Mouse (Mus musculus) limb, embryonic 10.5 days (tissue): ENCODE data around the gene Dnajc5g. TPM values are rescaled to one million over a fixed set of nuclear protein-coding genes. Genes with fewer than 3 reads are reported as not detected.

ENCODE experiments used
- DNase-seq: peaks from one replicate; pipeline ENCODE4 v3.0.0-alpha.2; 2017; ENCODE audit warnings: low spot score
- H3K27ac ChIP-seq: fragments of 300-500 bp; sonication (generic); 2 replicates; pipeline ENCODE4 v1.5.1; 2016; ENCODE audit warnings: mild to moderate bottlenecking
- H3K27me3 ChIP-seq: fragments of 300-500 bp; sonication (generic); 2 replicates; pipeline ENCODE4 v1.6.1; 2016; ENCODE audit warnings: low read depth, mild to moderate bottlenecking; ENCODE audit not compliant: poor library complexity, severe bottlenecking
- H3K36me3 ChIP-seq: fragments of 300-500 bp; sonication (generic); 2 replicates; pipeline ENCODE4 v1.6.1; 2016; ENCODE audit warnings: mild to moderate bottlenecking, moderate library complexity
- H3K4me1 ChIP-seq: fragments of 300-500 bp; sonication (generic); 2 replicates; pipeline ENCODE4 v1.6.1; 2016
- H3K4me3 ChIP-seq: fragments of 300-500 bp; sonication (generic); 2 replicates; pipeline ENCODE4 v1.5.1; 2016; ENCODE audit warnings: mild to moderate bottlenecking, moderate library complexity
- H3K9me3 ChIP-seq: fragments of 300-500 bp; sonication (generic); replicated peaks from 2 replicates; pipeline ENCODE4 v1.6.1; 2016; ENCODE audit warnings: mild to moderate bottlenecking
- WGBS: fragments of 180-500 bp; shearing (Covaris S2); methylation state at CpG from one replicate; pipeline ENCODE4 v1.1.7; 2016; 5-methylcytosine and 5-hydroxymethylcytosine counted together
- polyA plus RNA-seq: library from polyadenylated mRNA; unstranded; fragments of >200 nt; fragmentation: Nextera tagmentation; extraction: Ambion mirVana; gene quantifications from 2 replicates; pipeline ENCODE4 v1.2.1, GENCODE M21; 2016

Dnajc5g gene
- polyA plus RNA-seq, 1 experiment from 2014 or later: not detected

- no peak for DNase-seq
- no peak overlapping the region for H3K4me3 ChIP-seq
- H3K36me3 ChIP-seq: no peaks in the 10 kb centered on the region
- 0 out of 2 replicates have a peak, but pooled peaks cover 4% of the 10 kb centered on the region for H3K4me1 ChIP-seq
- 58% methylated on average over 2 of the region's 2 CpGs for WGBS
- no peaks in the 10 kb centered on the region for H3K27me3 ChIP-seq
- no peaks in the 10 kb centered on the region for H3K9me3 ChIP-seq
- no peak overlapping the region for H3K27ac ChIP-seq
Measured at GRCm38 (mm10) chr5:31123481-31123880, 17.4 kb downstream of the Dnajc5g start.

- H3K9me3 ChIP-seq: no peaks in the 10 kb centered on the region
- H3K27ac ChIP-seq: no peak overlapping the region
- H3K4me3 ChIP-seq: no peak overlapping the region
- H3K27me3 ChIP-seq: 0 out of 2 replicates have a peak, but pooled peaks cover 5% of the 10 kb centered on the region
- no peak for DNase-seq
- H3K4me1 ChIP-seq: 0 out of 2 replicates have a peak, but pooled peaks cover 4% of the 10 kb centered on the region
- H3K36me3 ChIP-seq: no peaks in the 10 kb centered on the region
- 34% methylated on average over 5 of the region's 5 CpGs for WGBS
Measured at GRCm38 (mm10) chr5:31126050-31126449, 20.0 kb downstream of the Dnajc5g start.

GRCm38 (mm10) chr5:31136730-31137424 is 30.8 kb downstream of the Dnajc5g start:
- Histone ChIP-seq H3K36me3 (peaks cover 7% of the 10 kb centered on the region), H3K27ac (no peak overlapping the region), H3K4me3 (peak overlapping the region; percentile 34), H3K9me3 (no peaks in the 10 kb centered on the region), H3K4me1 (peaks cover 25% of the 10 kb centered on the region), H3K27me3 (peaks cover 77% of the 10 kb centered on the region)
- under 1% methylated on average over 33 of the region's 33 CpGs for WGBS
- DNase-seq: peak; percentile 51

GRCm38 (mm10) chr5:31137658-31138057 is 31.6 kb downstream of the Dnajc5g start:
- DNase-seq: peak; percentile 39
- Histone ChIP-seq H3K9me3 (no peaks in the 10 kb centered on the region), H3K4me1 (peaks cover 25% of the 10 kb centered on the region), H3K27ac (no peak overlapping the region), H3K4me3 (peak overlapping the region; percentile 34), H3K36me3 (peaks cover 9% of the 10 kb centered on the region), H3K27me3 (peaks cover 74% of the 10 kb centered on the region)
- WGBS: 2% methylated on average over 13 of the region's 13 CpGs

GRCm38 (mm10) chr5:31138241-31138967 is 32.3 kb downstream of the Dnajc5g start, which contains the start of gene Ucn:
TSS of gene Ucn (minus strand) at chr5:31138829.
- WGBS: 3% methylated on average over 52 of the region's 52 CpGs

GRCm38 (mm10) chr5:31138968-31139425 is 32.9 kb downstream of the Dnajc5g start:
- Histone ChIP-seq H3K9me3 (no peaks in the 10 kb centered on the region), H3K27ac (no peak overlapping the region), H3K36me3 (peaks cover 15% of the 10 kb centered on the region), H3K4me1 (peaks cover 25% of the 10 kb centered on the region), H3K4me3 (no peak overlapping the region), H3K27me3 (peaks cover 65% of the 10 kb centered on the region)
- DNase-seq: peak; percentile 58
- WGBS: 18% methylated on average over 9 of the region's 9 CpGs

More at GRCm38 (mm10) chr5:31138241-31138967, 32.3 kb downstream of the Dnajc5g start, which contains the start of gene Ucn:
- H3K4me1 ChIP-seq: peaks cover 25% of the 10 kb centered on the region
- peaks cover 11% of the 10 kb centered on the region for H3K36me3 ChIP-seq
- peaks cover 71% of the 10 kb centered on the region for H3K27me3 ChIP-seq
- peak within 1 kb of the TSS; percentile 34 for H3K4me3 ChIP-seq
- no peak within 1 kb of the TSS for H3K27ac ChIP-seq
- no peaks in the 10 kb centered on the region for H3K9me3 ChIP-seq
- peak; percentile 49 for DNase-seq

GRCm38 (mm10) chr5:31149781-31150180 is 43.7 kb downstream of the Dnajc5g start:
- peaks cover 10% of the 10 kb centered on the region for H3K4me1 ChIP-seq
- H3K9me3 ChIP-seq: no peaks in the 10 kb centered on the region
- WGBS: 86% methylated on average over 4 of the region's 4 CpGs
- no peak for DNase-seq
- peaks cover 35% of the 10 kb centered on the region for H3K36me3 ChIP-seq
- no peaks in the 10 kb centered on the region for H3K27me3 ChIP-seq
- no peak overlapping the region for H3K27ac ChIP-seq
- H3K4me3 ChIP-seq: no peak overlapping the region

- H3K27me3 ChIP-seq: no peaks in the 10 kb centered on the region
- WGBS: 88% methylated on average over 3 of the region's 3 CpGs
- no peaks in the 10 kb centered on the region for H3K9me3 ChIP-seq
- no peak overlapping the region for H3K4me3 ChIP-seq
- peaks cover 37% of the 10 kb centered on the region for H3K36me3 ChIP-seq
- H3K27ac ChIP-seq: no peak overlapping the region
- H3K4me1 ChIP-seq: peaks cover 13% of the 10 kb centered on the region
- DNase-seq: no peak
Measured at GRCm38 (mm10) chr5:31151746-31152145, 45.7 kb downstream of the Dnajc5g start.

GRCm38 (mm10) chr5:31153516-31154151 is 47.5 kb downstream of the Dnajc5g start:
- Histone ChIP-seq H3K4me1 (peaks cover 13% of the 10 kb centered on the region), H3K9me3 (no peaks in the 10 kb centered on the region), H3K4me3 (peak overlapping the region; percentile 68), H3K27ac (peak overlapping the region; percentile 86), H3K36me3 (peaks cover 52% of the 10 kb centered on the region), H3K27me3 (no peaks in the 10 kb centered on the region)
- 41% methylated on average over 6 of the region's 6 CpGs for WGBS
- DNase-seq: no peak

GRCm38 (mm10) chr5:31154152-31154553 is 48.1 kb downstream of the Dnajc5g start, which contains the start of gene Mpv17:
TSS of gene Mpv17 (minus strand) at chr5:31154251.
- Histone ChIP-seq H3K4me1 (peaks cover 13% of the 10 kb centered on the region), H3K27me3 (no peaks in the 10 kb centered on the region), H3K36me3 (peaks cover 54% of the 10 kb centered on the region), H3K9me3 (no peaks in the 10 kb centered on the region), H3K27ac (peak within 1 kb of the TSS; percentile 86), H3K4me3 (peak within 1 kb of the TSS; percentile 68)
- DNase-seq: peak; percentile 87
- under 1% methylated on average over 19 of the region's 19 CpGs for WGBS
